Mouse (Mus musculus) limb, embryonic 12.5 days (tissue): Measurements from ENCODE around the gene Slc9a5. TPM values are rescaled to one million over a fixed set of nuclear protein-coding genes. Genes with fewer than 3 reads are reported as not detected.
A peak's percentile ranks its signal among the peaks of the same experiment; 100 is the strongest.

Experiments
- microRNA counts: library from miRNA; unstranded; fragments of <30 nt; microRNA quantifications from one replicate; lab custom pipeline; 2017
- microRNA-seq: library from miRNA; unstranded; fragments of <30 nt; microRNA quantifications from one replicate; pipeline ENCODE4, GENCODE M21; 2017
- polyA plus RNA-seq: library from polyadenylated mRNA; unstranded; fragments of >200 nt; fragmentation: Nextera tagmentation; extraction: Ambion mirVana; gene quantifications from 2 replicates; pipeline ENCODE4 v1.2.1, GENCODE M21; 2016

Slc9a5 gene
- polyA plus RNA-seq, 1 experiment from 2014 or later = 7.0 TPM

MicroRNA genes within 50 kb of the gene (microRNA counts, 519-probe panel; counts per million panel counts)
- microRNA mmu-miR-328 (lab: Ali Mortazavi, UCI) = 1,273 counts per million, percentile 3 among the panel's probes with 10 or more counts

Small RNA genes within 50 kb of the gene (microRNA-seq; reads per million reads assigned to microRNA genes)
- not detected for gene Gm27320
- gene Mir328 = 164 reads per million, percentile 58 among the genes with 10 or more reads in this experiment

Other genes starting within 250 kb of the Slc9a5 start
- not detected in 2 replicates for gene Ces4a, start 217.0 kb upstream of the Slc9a5 start, polyA plus RNA-seq
- 108 and 109 TPM in 2 replicates for gene Cbfb, start 178.2 kb upstream of the Slc9a5 start, polyA plus RNA-seq
- gene D230025D16Rik, start 123.7 kb upstream of the Slc9a5 start, polyA plus RNA-seq = 25.9 and 27.2 TPM in 2 replicates
- 5.9 and 6.8 TPM in 2 replicates for gene B3gnt9, start 93.7 kb upstream of the Slc9a5 start, polyA plus RNA-seq
- 16.0 and 16.6 TPM in 2 replicates for gene Tradd, start 84.2 kb upstream of the Slc9a5 start, polyA plus RNA-seq
- 1.7 and 1.9 TPM in 2 replicates for gene Fbxl8, start 84.2 kb upstream of the Slc9a5 start, polyA plus RNA-seq
- gene Hsf4, start 79.0 kb upstream of the Slc9a5 start, polyA plus RNA-seq = 0.13 and 0.18 TPM in 2 replicates
- gene Nol3, start 72.7 kb upstream of the Slc9a5 start, polyA plus RNA-seq = 1.6 TPM in 2 replicates
- 15.6 and 19.6 TPM in 2 replicates for gene 4931428F04Rik, start 59.0 kb upstream of the Slc9a5 start, polyA plus RNA-seq
- gene Exoc3l, start 52.7 kb upstream of the Slc9a5 start, polyA plus RNA-seq = 10.0 and 10.2 TPM in 2 replicates
- gene E2f4, start 51.2 kb upstream of the Slc9a5 start, polyA plus RNA-seq = 75.6 and 91.3 TPM in 2 replicates
- gene Elmo3, start 43.2 kb upstream of the Slc9a5 start, polyA plus RNA-seq = 4.3 and 4.4 TPM in 2 replicates
- 1.5 TPM in 2 replicates for gene Lrrc29, start 22.6 kb upstream of the Slc9a5 start, polyA plus RNA-seq
- gene Tmem208, start 22.5 kb upstream of the Slc9a5 start, polyA plus RNA-seq = 95.6 and 109 TPM in 2 replicates
- 1.6 and 2.3 TPM in 2 replicates for gene Fhod1, start 890 bp upstream of the Slc9a5 start, polyA plus RNA-seq
- 0.72 and 0.80 TPM in 2 replicates for gene Plekhg4, start 24.4 kb downstream of the Slc9a5 start, polyA plus RNA-seq
- not detected in 2 replicates for gene Kctd19, start 64.7 kb downstream of the Slc9a5 start, polyA plus RNA-seq
- 0.12 and 0.39 TPM in 2 replicates for gene Lrrc36, start 64.7 kb downstream of the Slc9a5 start, polyA plus RNA-seq
- gene Tppp3, start 122.7 kb downstream of the Slc9a5 start, polyA plus RNA-seq = 25.3 and 28.9 TPM in 2 replicates
- gene Zdhhc1, start 148.1 kb downstream of the Slc9a5 start, polyA plus RNA-seq = 34.8 and 36.9 TPM in 2 replicates
- 28.2 and 30.6 TPM in 2 replicates for gene Hsd11b2, start 169.9 kb downstream of the Slc9a5 start, polyA plus RNA-seq
- 60.5 and 61.5 TPM in 2 replicates for gene Atp6v0d1, start 217.2 kb downstream of the Slc9a5 start, polyA plus RNA-seq